Mouse (Mus musculus): ENCODE data around the gene Zfp319.

DNA sequence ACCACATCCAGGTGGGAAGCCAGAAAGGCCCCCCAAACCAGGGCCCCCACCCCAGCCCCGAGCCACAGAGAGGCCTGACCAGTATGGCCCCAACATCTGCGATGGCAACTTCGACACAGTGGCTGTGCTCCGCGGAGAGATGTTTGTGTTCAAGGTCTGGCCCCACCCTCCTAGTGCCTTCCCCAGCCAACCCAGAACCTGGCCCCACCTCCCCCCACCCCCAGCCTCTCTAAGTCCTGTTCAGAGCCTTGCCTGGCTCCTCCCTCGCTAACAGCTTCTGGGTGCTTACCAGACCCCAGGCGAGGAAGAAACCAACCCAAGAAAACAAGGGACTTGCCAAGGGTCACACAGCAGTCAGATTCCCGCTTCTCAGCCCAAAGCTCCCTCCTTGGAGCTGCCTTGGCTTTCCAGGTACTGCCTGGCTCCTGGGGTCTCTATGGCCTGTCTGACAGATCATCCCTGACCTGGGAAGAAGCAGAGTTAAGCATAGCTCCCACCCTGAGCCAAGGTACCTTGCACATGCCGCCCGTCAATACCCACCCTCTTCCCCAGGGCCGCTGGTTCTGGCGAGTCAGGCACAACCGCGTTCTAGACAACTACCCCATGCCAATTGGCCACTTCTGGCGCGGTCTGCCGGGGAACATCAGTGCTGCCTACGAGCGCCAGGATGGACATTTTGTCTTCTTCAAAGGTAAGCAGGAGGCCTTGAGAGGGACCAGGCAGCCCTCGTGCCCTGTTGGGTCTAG is 38.0 kb upstream of the Zfp319 start:
- TF ChIP-seq POLR2A (IDR thresholded peaks at IDR 0.05; ENCODE audit: control insufficient read depth, low read depth, low read length) (no peak), CTCF (IDR thresholded peaks at IDR 0.05; ENCODE audit: control insufficient read depth, insufficient read depth, insufficient replicate concordance, low read depth, low read length) (no peak)
